8 mouse cellular contexts compared by ENCODE assay signal in genomic region chr5:128971298-128971697, GRCm38 (mm10). TPM values are rescaled to one million over a fixed set of nuclear protein-coding genes. Genes with fewer than 3 reads are reported as not detected.
DNase-seq lines count a peak whose midpoint lies in the region; ATAC-seq and TF ChIP-seq lines count a peak whose summit lies in the region.

No protein-coding gene starts in this region.

- peak; percentile 73 for TF ChIP-seq CTCF in lung, postnatal 0 days (IDR thresholded peaks at IDR 0.05)

- H3K27me3 ChIP-seq in embryonic facial prominence, embryonic 13.5 days: no peaks in the 10 kb centered on the region
- no peaks in the 10 kb centered on the region for H3K27me3 ChIP-seq in lung, postnatal 0 days (replicated peaks; ENCODE audit: insufficient read depth, low read length)

- in situ Hi-C loops in ES-E14 (cut with MboI; ENCODE audit: low sequenced_read_pairs in 2 of 2, unreplicated experiment in 2 of 2): no loop called here

- peak overlapping the region in 1 of 2 experiments; percentile 45; a peak in 1 of 4 replicates for H3K4me3 ChIP-seq in ES-E14 (ENCODE audit: insufficient read depth in 1 of 2, low read depth in 1 of 2, low read length in 2 of 2, poor library complexity in 1 of 2, severe bottlenecking in 1 of 2)
- no peak overlapping the region for H3K4me3 ChIP-seq in embryonic facial prominence, embryonic 13.5 days
- H3K4me3 ChIP-seq in lung, postnatal 0 days (ENCODE audit: low read depth, low read length): no peak overlapping the region

- peaks cover 0 to 4% of the 10 kb centered on the region in 2 experiments; a peak in 1 of 4 replicates for H3K4me1 ChIP-seq in ES-E14 (ENCODE audit: control insufficient read depth in 2 of 2, insufficient read depth in 2 of 2, low read length in 2 of 2, poor library complexity in 1 of 2)
- H3K4me1 ChIP-seq in embryonic facial prominence, embryonic 13.5 days: no peaks in the 10 kb centered on the region
- H3K4me1 ChIP-seq in lung, postnatal 0 days (ENCODE audit: insufficient read depth, low read depth, low read length): no peaks in the 10 kb centered on the region

- peak overlapping the region; percentile 17; the same call in 1 of the 2 replicates for H3K9ac ChIP-seq in ES-E14 (ENCODE audit: insufficient read depth, low read depth, low read length, poor library complexity, severe bottlenecking)
- H3K9ac ChIP-seq in embryonic facial prominence, embryonic 13.5 days: no peak overlapping the region
- no peak overlapping the region for H3K9ac ChIP-seq in lung, postnatal 0 days (replicated peaks; ENCODE audit: low read depth)

- WGBS in embryonic facial prominence, embryonic 13.5 days: 18% methylated on average over 14 of the region's 14 CpGs
- WGBS in lung, postnatal 0 days: 15% methylated on average over 14 of the region's 14 CpGs

- intact Hi-C loops in heart, postnatal 36 days (cut with DNase I): loop anchor here (1.0 to 10.0 kb wide), 3 partner anchors 24 to 239 kb away; no protein-coding TSS in a partner anchor

- H3K36me3 ChIP-seq in ES-E14 (ENCODE audit: control insufficient read depth, insufficient read depth, low read length, poor library complexity, severe bottlenecking): no peaks in the 10 kb centered on the region
- H3K36me3 ChIP-seq in embryonic facial prominence, embryonic 13.5 days: no peaks in the 10 kb centered on the region
- no peaks in the 10 kb centered on the region for H3K36me3 ChIP-seq in lung, postnatal 0 days (ENCODE audit: insufficient read depth, low read length)

- ATAC-seq in embryonic facial prominence, embryonic 13.5 days (ENCODE audit: insufficient number of reproducible peaks, insufficient read depth, low FRiP score, low TSS enrichment, low read depth): no peak
- ATAC-seq in lung, postnatal 0 days: no peak

- no peak overlapping the region for H3K27ac ChIP-seq in ES-E14 (ENCODE audit: insufficient read depth, low read depth, low read length, poor library complexity, severe bottlenecking)
- H3K27ac ChIP-seq in embryonic facial prominence, embryonic 13.5 days: no peak overlapping the region
- no peak overlapping the region for H3K27ac ChIP-seq in lung, postnatal 0 days (ENCODE audit: low read length)

- no peaks in the 10 kb centered on the region for H3K9me3 ChIP-seq in ES-E14 (ENCODE audit: control insufficient read depth, insufficient read depth, low read depth, low read length)
- H3K9me3 ChIP-seq in embryonic facial prominence, embryonic 13.5 days: no peaks in the 10 kb centered on the region
- H3K9me3 ChIP-seq in lung, postnatal 0 days (ENCODE audit: low read length): no peaks in the 10 kb centered on the region

- DNase-seq in ES-E14 (ENCODE audit: low read depth, low spot score): peak; percentile 75
- DNase-seq in adrenal gland, postnatal 25 days: peak; percentile 69
- DNase-seq in heart, postnatal 36 days: peak; percentile 53 to 75
- peak; percentile 71 for DNase-seq in layer of hippocampus, adult 9-10 months (ENCODE audit: low spot score)
- DNase-seq in lung, postnatal 0 days (ENCODE audit: low spot score): peak; percentile 59
- DNase-seq in ovary, postnatal 36 days (ENCODE audit: low spot score): peak; percentile 57
- peak; percentile 58 for DNase-seq in urinary bladder, postnatal 14 days (ENCODE audit: low spot score)

- no peak for TF ChIP-seq EP300 in lung, postnatal 0 days (IDR thresholded peaks at IDR 0.05)

- peak overlapping the region; percentile 38 for H3K4me2 ChIP-seq in embryonic facial prominence, embryonic 13.5 days
- no peak overlapping the region for H3K4me2 ChIP-seq in lung, postnatal 0 days (replicated peaks; ENCODE audit: low read depth, low read length)

TF ChIP-seq in ES-E14, 5 proteins besides CTCF, POLR2A, EP300 and RAD21:
- no peak for TF ChIP-seq CHD2 (IDR thresholded peaks at IDR 0.05; ENCODE audit: low read depth, low read length)
- TF ChIP-seq ZC3H11A (IDR thresholded peaks at IDR 0.05; ENCODE audit: borderline replicate concordance, low read depth, low read length): peak; percentile 20; the same call in 1 of the 2 replicates
- no peak for TF ChIP-seq MAFK (IDR thresholded peaks at IDR 0.05; ENCODE audit: insufficient read depth, low read depth, low read length)
- no peak for TF ChIP-seq ZNF384 (IDR thresholded peaks at IDR 0.05; ENCODE audit: low read depth, low read length)

RNA-seq across cellular contexts. Expression of gene Rimbp2, which starts 18.0 kb away (rescaled TPM):
- 1.2 TPM in 2 replicates for total RNA-seq in ES-E14 (2012; rRNA removed)
- total RNA-seq in adrenal gland, postnatal 25 days (2021): 5.9 and 7.5 TPM in 2 replicates
- polyA plus RNA-seq in embryonic facial prominence, embryonic 13.5 days (2015; fragmentation: Nextera tagmentation; extraction: Ambion mirVana): 0.18 and 0.19 TPM in 2 replicates
- total RNA-seq in heart, postnatal 36 days (2021): under 1 TPM in 1 of 2 experiments, not detected in 1; 0.19 TPM
- polyA plus RNA-seq in lung, postnatal 0 days (2015; fragmentation: Nextera tagmentation; extraction: Ambion mirVana): not detected in 2 replicates

RNA-seq across cellular contexts. Expression of gene Stx2, which starts 37.1 kb away (rescaled TPM):
- 6.8 and 9.4 TPM in 2 replicates for total RNA-seq in ES-E14 (2012; rRNA removed)
- total RNA-seq in adrenal gland, postnatal 25 days (2021): 34.1 and 43.9 TPM in 2 replicates
- 27.5 and 30.7 TPM in 2 replicates for polyA plus RNA-seq in embryonic facial prominence, embryonic 13.5 days (2015; fragmentation: Nextera tagmentation; extraction: Ambion mirVana)
- 10 to 100 TPM; 12.2 to 20.5 TPM for total RNA-seq in heart, postnatal 36 days (2021)
- 15.1 and 18.2 TPM in 2 replicates for polyA plus RNA-seq in lung, postnatal 0 days (2015; fragmentation: Nextera tagmentation; extraction: Ambion mirVana)

RNA-seq across cellular contexts. Expression of gene Ran, which starts 48.6 kb away (rescaled TPM):
- 642 and 877 TPM in 2 replicates for total RNA-seq in ES-E14 (2012; rRNA removed)
- total RNA-seq in adrenal gland, postnatal 25 days (2021): 194 and 222 TPM in 2 replicates
- 544 and 631 TPM in 2 replicates for polyA plus RNA-seq in embryonic facial prominence, embryonic 13.5 days (2015; fragmentation: Nextera tagmentation; extraction: Ambion mirVana)
- 100 to 1,000 TPM in 1 of 2 experiments, 10 to 100 TPM in 1; 86.3 to 103 TPM for total RNA-seq in heart, postnatal 36 days (2021)
- 126 and 138 TPM in 2 replicates for polyA plus RNA-seq in lung, postnatal 0 days (2015; fragmentation: Nextera tagmentation; extraction: Ambion mirVana)
